Mouse (Mus musculus) heart, embryonic 15.5 days (tissue): ENCODE measurements around the gene Natd1. TPM values are rescaled to one million over a fixed set of nuclear protein-coding genes. Genes with fewer than 3 reads are reported as not detected.

Source experiments
- ATAC-seq: fragments of 200-750 bp; cut with Nextera tagmentation; replicated peaks from 2 replicates; pipeline ENCODE4 v1.8.0; 2017; ENCODE audit warnings: low read depth, moderate TSS enrichment; ENCODE audit not compliant: insufficient number of reproducible peaks, insufficient read depth, low FRiP score
- H3K27ac ChIP-seq: fragments of 300-500 bp; sonication (generic); 2 replicates; pipeline ENCODE4 v1.5.1; 2015; ENCODE audit warnings: mild to moderate bottlenecking, inconsistent platforms
- H3K27me3 ChIP-seq: fragments of 300-500 bp; sonication (generic); 2 replicates; pipeline ENCODE4 v1.6.1; 2015; ENCODE audit warnings: inconsistent platforms
- H3K36me3 ChIP-seq: fragments of 300-500 bp; sonication (generic); 2 replicates; pipeline ENCODE4 v1.6.1; 2015; ENCODE audit warnings: mild to moderate bottlenecking, inconsistent platforms
- H3K4me1 ChIP-seq: fragments of 300-500 bp; sonication (generic); replicated peaks from 2 replicates; pipeline ENCODE4 v1.6.1; 2015; ENCODE audit warnings: inconsistent platforms
- H3K4me2 ChIP-seq: fragments of 300-500 bp; sonication (generic); 2 replicates; pipeline ENCODE4 v1.6.1; 2015; ENCODE audit warnings: inconsistent platforms, mild to moderate bottlenecking, moderate library complexity
- H3K4me3 ChIP-seq: fragments of 300-500 bp; sonication (generic); 2 replicates; pipeline ENCODE4 v1.5.1; 2015; ENCODE audit warnings: mild to moderate bottlenecking, inconsistent platforms
- H3K9ac ChIP-seq: fragments of 300-500 bp; sonication (generic); 2 replicates; pipeline ENCODE4 v1.6.1; 2015; ENCODE audit warnings: mild to moderate bottlenecking, inconsistent platforms
- H3K9me3 ChIP-seq: fragments of 300-500 bp; sonication (generic); replicated peaks from 2 replicates; pipeline ENCODE4 v1.6.1; 2016; ENCODE audit warnings: inconsistent platforms
- WGBS: fragments of 180-500 bp; shearing (Covaris S2); methylation state at CpG from one replicate; pipeline ENCODE4 v1.1.7; 2015; ENCODE audit warnings: mixed read lengths; 5-methylcytosine and 5-hydroxymethylcytosine counted together
- polyA plus RNA-seq: library from polyadenylated mRNA; unstranded; fragments of >200 nt; fragmentation: Nextera tagmentation; extraction: Ambion mirVana; gene quantifications from 2 replicates; pipeline ENCODE4 v1.2.1, GENCODE M21; 2015

The Natd1 gene
- polyA plus RNA-seq, 1 experiment from 2014 or later: 11.9 TPM

DNA sequence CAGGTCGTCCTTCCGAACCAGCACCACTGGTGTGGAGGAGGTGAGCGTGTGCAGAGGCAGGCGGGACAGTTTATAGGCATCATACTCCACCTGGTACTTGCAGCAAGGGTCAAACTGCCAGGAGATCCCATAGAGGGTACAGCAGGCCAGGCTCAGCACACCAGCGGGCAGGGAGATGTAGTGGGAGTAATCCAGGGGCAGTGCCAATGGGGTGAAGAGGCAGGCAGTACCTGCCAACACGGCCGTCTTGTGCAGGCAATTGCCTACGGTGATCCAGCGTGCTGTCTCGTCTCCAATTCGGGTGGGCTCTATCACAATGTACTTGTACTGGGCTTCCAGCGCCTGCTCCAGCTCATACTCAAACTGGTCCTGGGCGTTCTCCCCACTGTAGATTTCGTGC, 49.6 kb downstream of the Natd1 start:
- Histone ChIP-seq H3K27ac (no peak overlapping the region), H3K9ac (no peak overlapping the region), H3K27me3 (no peaks in the 10 kb centered on the region), H3K4me1 (peaks cover 62% of the 10 kb centered on the region), H3K9me3 (no peaks in the 10 kb centered on the region), H3K4me2 (no peak overlapping the region), H3K36me3 (peaks cover 41% of the 10 kb centered on the region), H3K4me3 (no peak overlapping the region)
- ATAC-seq: no peak
- 77% methylated on average over 14 of the region's 14 CpGs for WGBS

DNA sequence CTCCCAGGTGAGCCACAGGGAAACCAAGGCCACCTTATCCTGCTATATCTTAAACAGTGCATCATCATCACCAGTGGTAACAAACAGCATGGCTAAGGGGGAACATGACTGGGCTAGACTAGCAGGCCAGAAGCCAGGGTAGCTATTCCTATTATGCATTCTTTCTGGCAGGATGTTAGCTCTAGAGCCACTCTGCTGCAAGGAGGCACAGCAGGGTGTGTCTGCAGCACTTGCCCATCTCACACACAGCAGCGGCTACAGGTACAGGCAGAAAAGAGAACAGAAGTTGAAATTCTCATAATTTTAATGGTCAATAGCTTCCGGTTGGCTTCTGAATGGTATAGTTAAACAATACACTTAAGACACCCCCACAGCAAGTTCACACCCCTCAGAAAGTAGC, 50.4 kb downstream of the Natd1 start:
- 87% methylated on average over 2 of the region's 2 CpGs for WGBS
- H3K4me1 ChIP-seq: peaks cover 54% of the 10 kb centered on the region

GRCm38 (mm10) chr11:60863196-60863595, 51.4 kb downstream of the Natd1 start:
- no peak overlapping the region for H3K4me3 ChIP-seq
- H3K9ac ChIP-seq: peak overlapping the region; percentile 6; the same call in 1 of the 2 replicates
- no peaks in the 10 kb centered on the region for H3K27me3 ChIP-seq
- H3K4me1 ChIP-seq: peaks cover 51% of the 10 kb centered on the region
- H3K27ac ChIP-seq: peak overlapping the region; percentile 11; the same call in 1 of the 2 replicates
- H3K36me3 ChIP-seq: peaks cover 44% of the 10 kb centered on the region
- WGBS: 41% methylated on average over 4 of the region's 4 CpGs
- no peak overlapping the region for H3K4me2 ChIP-seq
- H3K9me3 ChIP-seq: no peaks in the 10 kb centered on the region
- ATAC-seq: no peak

More for the DNA sequence above, 50.4 kb downstream of the Natd1 start:
- peaks cover 41% of the 10 kb centered on the region for H3K36me3 ChIP-seq
- H3K9me3 ChIP-seq: no peaks in the 10 kb centered on the region
- no peak overlapping the region for H3K4me3 ChIP-seq
- H3K27me3 ChIP-seq: no peaks in the 10 kb centered on the region
- no peak overlapping the region for H3K27ac ChIP-seq
- no peak for ATAC-seq
- no peak overlapping the region for H3K9ac ChIP-seq
- no peak overlapping the region for H3K4me2 ChIP-seq

GRCm38 (mm10) chr11:60861993-60862392, 52.6 kb downstream of the Natd1 start:
- Histone ChIP-seq H3K4me3 (no peak overlapping the region), H3K36me3 (peaks cover 39% of the 10 kb centered on the region), H3K9ac (no peak overlapping the region), H3K4me1 (peaks cover 41% of the 10 kb centered on the region), H3K27me3 (no peaks in the 10 kb centered on the region), H3K4me2 (no peak overlapping the region), H3K27ac (no peak overlapping the region), H3K9me3 (no peaks in the 10 kb centered on the region)
- WGBS: 72% methylated on average over 3 of the region's 3 CpGs
- ATAC-seq: no peak

GRCm38 (mm10) chr11:60856587-60856986, 58.0 kb downstream of the Natd1 start:
- Histone ChIP-seq H3K4me1 (no peaks in the 10 kb centered on the region), H3K27ac (no peak overlapping the region), H3K27me3 (no peaks in the 10 kb centered on the region), H3K36me3 (peaks cover 29% of the 10 kb centered on the region), H3K4me2 (no peak overlapping the region), H3K9ac (no peak overlapping the region), H3K4me3 (no peak overlapping the region), H3K9me3 (no peaks in the 10 kb centered on the region)
- 49% methylated on average over 3 of the region's 3 CpGs for WGBS
- ATAC-seq: no peak

Other genes with a start within 250 kb of the Natd1 start
- 25.2 and 35.4 TPM in 2 replicates for gene Llgl1, start 215.0 kb downstream of the Natd1 start, polyA plus RNA-seq
- gene Flii, start 187.5 kb downstream of the Natd1 start, polyA plus RNA-seq: 66.3 and 85.1 TPM in 2 replicates
- gene Mief2, start 186.4 kb downstream of the Natd1 start, polyA plus RNA-seq: 16.5 and 18.1 TPM in 2 replicates
- 7.4 and 11.0 TPM in 2 replicates for gene Top3a, start 137.4 kb downstream of the Natd1 start, polyA plus RNA-seq
- 3.2 and 4.7 TPM in 2 replicates for gene Smcr8, start 137.2 kb downstream of the Natd1 start, polyA plus RNA-seq
- gene Shmt1, start 103.0 kb downstream of the Natd1 start, polyA plus RNA-seq: 35.7 and 42.0 TPM in 2 replicates
- gene Dhrs7b, start 84.1 kb downstream of the Natd1 start, polyA plus RNA-seq: 26.8 and 30.4 TPM in 2 replicates
- 52.1 and 63.2 TPM in 2 replicates for gene Tmem11, start 35.5 kb downstream of the Natd1 start, polyA plus RNA-seq
- 53.3 and 76.0 TPM in 2 replicates for gene Map2k3, start 17.3 kb upstream of the Natd1 start, polyA plus RNA-seq
- gene Kcnj12, start 107.8 kb upstream of the Natd1 start, polyA plus RNA-seq: 5.5 TPM in 2 replicates
- 1.8 and 3.4 TPM in 2 replicates for gene Tnfrsf13b, start 212.0 kb upstream of the Natd1 start, polyA plus RNA-seq